Mouse (Mus musculus) liver (tissue): ENCODE data around the gene Sipa1l2.

ENCODE experiments used
- DNase-seq: peaks from one replicate; pipeline ENCODE4 v3.0.0-alpha.2; 2020; ENCODE audit warnings: mixed read lengths

The Sipa1l2 gene

DNA sequence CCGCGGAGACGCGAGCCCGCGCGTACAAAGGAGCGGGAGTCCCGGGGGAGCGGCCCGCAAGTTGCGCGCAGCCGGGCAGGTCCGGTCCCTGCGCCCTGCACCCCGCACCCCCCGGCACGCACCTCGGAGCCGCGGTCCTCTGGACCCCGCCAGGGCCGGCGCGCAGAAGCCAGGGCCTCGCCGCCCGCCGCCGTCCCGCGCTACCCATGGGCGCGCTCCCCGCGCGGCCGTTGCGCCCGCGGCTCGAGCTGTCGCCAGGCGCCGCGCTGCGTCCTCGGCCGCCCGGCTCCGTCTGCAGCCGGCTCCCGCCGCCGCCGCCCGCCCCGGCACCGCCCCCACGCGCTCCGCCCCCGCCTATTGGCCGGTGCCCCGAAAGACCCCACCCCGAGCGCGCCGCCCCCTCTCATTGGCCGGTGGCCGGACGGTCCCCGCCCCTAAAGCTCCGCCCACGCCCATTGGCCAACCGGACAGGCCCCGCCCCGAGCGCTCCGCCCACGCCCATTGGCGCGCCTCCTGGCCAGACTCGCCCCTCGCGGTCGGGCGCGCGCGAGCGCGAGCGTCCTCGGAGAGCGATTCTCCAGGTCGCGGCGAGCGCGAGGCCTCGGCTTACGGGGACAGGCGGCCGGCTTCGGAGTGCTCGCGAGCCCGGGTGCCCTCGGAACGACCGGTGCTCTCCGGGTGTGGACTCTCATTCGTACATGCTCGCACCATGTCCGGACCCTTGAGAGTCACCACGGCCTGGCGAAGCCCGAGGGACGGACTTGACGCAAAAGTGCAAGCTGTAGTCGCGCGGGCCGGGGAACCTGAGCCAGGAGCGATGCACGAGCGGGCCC, at the start of gene Sipa1l2:
TSS of gene Sipa1l2 (minus strand) at position 276 of the 833 bp plus-strand sequence.
- peak; percentile 97 for DNase-seq

DNA sequence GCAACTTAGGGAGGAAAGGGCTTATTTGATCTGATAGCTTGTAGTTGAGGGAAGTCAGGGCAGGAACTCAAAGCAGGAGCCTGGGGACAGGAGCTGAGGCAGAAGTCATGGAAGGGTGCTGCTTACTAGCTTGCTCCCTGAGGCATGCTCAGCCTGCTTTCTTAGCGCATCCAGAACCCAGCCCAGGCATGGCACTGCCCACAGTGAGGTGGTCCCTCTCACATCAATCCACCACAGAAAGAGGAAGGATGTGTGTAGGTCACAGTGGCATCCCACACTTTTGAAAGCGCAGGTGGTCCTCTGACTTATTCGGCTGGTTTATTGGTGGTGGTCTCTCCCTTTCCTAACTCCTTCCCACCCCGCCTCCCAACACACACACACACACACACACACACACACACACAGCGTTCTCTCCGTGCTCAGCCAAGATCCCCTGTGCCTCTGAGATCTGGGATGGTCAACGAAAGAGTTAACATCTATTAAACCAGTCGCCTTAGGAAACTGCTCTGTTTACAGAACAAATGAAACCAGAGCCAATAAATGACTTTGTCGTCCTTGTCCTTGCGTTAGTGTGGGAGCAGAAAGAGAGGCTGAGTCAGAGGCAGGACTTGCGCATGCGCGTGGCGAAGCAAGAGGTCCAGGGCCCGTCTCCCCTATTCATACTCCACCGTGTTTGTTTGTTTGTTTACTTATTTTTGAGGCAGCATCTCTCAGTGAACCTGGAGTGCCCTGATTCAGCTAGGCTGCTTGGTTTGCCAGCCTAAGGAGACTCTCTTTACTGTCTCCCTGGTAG, 49.1 kb upstream of the Sipa1l2 start:
- DNase-seq = no peak

DNA sequence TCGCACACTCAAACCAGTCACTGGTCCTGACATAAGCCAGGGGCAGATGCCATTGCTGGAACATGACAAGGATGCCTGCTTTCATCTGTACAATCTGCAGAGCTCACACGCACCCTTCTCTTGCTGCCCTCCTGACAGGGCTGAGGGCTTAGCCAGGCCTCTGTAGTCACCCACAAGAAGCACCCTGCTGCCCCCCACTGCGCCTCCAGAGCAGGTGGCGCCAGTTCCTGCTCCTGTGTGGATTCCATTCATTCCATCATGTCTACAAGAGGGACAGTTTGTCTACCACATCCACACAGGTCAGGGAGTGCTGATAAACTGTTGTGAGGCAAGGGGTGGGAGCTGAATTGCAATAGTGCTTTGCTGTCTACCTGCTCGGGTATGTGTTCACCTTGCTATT, 47.3 kb upstream of the Sipa1l2 start:
- DNase-seq = no peak

DNA sequence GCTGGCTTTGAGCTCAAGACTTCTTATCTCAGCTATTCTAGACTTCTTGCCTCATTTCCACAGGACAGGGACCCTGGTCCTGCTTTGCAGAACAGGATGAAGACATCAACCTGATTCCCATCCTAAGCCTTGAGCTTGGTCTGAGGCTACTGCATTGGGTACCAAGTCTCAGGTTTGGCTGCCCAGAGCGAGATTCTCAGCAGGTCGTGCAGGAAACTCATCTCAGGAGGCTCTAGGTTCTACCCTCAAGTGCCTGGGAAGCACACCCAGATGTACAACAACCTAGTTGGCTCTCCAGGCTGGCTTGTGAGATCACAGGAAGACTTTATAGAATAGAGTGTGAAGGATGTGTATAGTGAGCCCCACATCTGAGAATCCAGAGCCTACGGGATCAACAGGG, 46.4 kb upstream of the Sipa1l2 start:
- no peak for DNase-seq

DNA sequence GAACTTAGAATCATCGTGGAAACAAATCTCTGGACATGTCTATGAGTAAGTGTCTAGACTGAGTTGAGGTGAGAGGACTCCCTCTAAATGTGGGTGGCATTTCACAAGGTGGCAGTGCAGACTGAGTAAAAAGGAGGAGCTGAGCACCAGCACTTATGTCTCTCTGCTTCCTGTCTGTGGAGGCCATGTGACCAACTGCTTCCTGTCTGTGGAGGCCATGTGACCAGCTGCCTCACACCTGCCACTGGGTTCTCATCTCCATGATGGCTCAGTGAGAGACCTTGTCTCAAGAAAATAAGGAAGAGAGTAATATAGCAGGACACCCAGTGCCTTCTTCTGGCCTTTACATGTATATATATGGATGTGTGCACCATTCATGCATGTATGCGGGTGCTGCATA, 43.9 kb upstream of the Sipa1l2 start:
- DNase-seq = no peak

DNA sequence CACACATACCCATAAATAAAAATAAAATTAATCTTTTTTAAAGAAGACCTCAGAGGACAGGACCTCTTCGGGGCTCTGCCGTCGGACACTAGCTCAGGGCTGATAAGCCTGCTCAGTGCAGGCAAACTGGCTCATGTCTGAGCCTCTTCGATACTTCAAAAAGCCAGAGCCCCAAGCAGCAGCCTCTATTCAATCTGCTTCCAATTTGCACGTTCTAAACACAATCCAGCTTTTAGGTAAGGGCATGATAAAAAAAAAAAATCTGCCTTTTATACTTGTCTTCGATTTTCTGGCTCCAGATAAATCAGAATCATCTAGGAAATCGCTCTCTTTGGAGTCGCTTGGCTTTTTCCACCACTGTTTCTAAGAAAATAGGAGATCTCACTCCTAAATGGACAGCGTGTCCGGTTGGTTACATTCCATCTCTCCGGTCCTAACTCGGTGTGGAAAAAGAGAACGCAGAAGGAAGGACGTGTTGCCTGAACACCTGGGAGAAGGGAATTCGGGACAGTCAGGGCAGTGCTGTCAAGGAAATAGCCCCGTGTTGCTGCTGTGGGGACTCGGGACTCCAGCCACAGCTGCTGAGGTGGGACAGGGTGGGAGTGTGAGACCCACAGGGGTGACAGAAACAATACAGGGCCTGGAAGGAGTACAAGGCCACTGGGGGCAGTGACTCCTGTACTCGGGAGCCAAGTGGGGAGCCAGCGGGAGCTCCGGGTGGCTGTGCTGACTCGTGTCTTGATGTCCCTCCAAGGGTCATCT, 42.4 kb upstream of the Sipa1l2 start:
- no peak for DNase-seq

DNA sequence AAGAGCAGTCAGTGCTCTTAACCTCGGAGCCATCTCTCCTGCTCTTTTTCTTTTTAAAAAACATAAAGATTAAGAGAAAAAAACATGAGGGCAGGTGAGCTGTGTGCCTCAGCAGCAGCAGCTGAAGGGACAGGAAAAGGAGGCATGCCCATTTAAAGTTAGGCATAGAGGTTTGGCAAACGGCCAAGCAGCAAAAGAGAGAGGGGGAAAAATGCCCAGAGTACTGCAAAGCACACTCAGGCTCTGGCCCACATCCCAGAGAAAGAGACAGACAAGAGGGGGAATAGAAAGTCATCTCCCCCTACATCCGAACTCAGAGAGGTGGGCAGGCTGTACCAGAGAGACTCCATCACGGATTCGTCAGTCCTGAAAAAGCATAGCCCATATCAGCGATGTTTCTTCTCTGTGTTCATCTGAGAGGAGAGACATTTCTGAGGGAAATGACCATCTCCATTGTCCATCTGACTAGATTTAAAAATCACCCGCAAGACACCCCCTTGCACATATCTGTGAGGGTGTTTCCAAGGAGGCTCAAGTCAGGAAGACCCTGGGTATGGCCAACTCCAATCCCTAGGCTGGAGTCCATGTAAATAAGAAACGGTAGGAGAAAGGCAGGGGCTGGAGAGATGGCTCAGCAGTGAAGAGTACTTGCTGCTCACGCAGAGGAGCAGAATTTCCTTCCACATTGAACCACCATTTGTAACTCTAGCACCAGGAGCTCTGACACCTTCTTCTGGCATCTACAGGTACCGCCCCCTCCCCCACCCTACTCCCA, 41.6 kb upstream of the Sipa1l2 start:
- no peak for DNase-seq

DNA sequence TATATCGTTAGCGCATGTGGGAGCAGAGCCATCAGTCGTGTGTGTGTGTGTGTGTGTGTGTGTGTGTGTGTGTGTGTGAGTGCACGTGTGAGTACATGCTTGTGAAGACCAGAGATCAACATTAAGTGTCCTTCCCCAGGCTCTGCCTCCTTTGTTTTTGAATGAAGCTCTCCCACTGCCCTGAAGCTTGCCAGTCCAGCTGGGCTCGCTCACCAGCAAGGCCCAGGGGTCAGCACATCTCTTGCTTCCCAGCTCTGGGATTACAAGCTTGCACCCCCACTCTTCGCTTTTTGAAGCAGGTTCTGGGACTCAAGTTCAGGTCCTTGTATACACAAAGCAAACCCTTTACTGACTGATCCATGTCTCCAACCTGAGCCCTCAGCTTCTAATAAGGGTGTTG, 40.1 kb upstream of the Sipa1l2 start:
- DNase-seq = no peak

DNA sequence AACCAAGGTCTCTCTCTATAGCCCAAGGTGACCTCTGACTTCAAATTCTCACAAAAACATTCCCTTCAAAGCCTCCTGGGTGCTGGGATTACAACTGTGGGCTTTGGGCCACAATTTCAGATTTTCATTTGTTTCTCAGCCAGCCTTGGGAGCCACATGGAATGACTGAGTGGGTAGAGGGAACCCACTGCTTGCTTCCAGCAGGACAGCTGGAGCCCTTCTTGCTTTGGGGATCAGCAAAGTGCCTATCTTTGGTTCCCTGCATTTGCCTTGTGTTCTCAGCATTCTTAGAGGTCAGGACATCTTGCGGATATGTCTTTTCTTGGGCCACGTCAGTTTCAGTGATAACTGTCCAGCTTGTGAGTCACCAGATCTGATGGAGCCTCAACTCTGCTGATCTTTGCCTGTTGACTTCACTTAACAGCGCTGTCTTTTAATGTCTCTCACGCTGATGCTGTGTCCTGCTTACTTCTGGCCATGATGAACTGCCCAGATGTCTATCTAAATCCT, 38.2 kb upstream of the Sipa1l2 start:
- DNase-seq = no peak

DNA sequence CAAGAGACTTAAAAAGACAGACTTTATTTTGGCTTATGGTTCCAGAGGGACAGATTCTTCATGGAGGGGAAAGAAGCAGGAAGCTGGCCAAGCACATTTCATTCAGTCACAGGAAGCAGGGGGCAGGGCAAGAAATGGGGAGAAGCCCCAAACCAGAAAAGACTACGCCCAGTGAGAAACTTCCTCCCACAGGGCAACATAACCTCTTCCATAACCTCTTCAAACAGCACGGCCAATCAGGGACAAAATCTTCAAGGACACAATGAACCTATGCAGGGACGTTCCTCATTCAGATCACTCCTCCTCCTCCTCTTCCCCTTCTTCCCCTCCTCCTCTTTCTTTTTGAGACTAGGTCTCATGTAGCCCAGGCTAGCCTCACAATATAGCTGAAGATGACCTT, 37.3 kb upstream of the Sipa1l2 start:
- no peak for DNase-seq

DNA sequence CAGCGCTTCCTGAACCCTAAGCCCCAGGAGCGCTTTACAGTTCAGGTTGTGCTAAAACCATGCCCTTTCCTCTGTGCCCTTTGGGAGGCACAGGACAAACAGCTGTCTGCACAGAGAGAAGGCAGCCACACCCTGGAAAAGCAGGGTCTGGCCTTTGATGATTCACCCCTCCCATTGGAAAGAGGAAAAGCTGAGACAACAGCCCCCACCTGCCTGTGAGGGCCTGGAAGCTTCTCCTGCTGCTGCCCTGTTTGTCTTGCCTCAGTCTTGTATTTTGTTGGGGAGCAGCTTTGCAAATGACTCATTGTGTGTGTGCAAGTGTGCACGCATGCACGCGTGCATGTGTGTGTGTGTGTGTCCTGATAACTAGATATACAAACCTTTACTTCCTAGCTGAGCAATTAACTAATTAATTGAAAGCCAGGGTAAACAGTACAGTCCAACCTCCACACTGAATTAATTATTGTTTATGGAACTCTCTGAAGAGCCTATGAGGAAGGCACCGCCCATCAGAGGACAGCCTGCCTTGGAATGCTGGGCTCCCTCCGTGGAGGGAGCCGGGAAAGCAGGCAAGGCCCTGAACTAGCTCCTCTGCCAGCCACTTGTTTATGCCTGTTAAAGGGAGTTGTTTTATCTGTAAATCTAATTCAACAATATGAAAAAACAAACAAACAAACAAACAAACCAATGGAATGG, 35.4 kb upstream of the Sipa1l2 start:
- no peak for DNase-seq

DNA sequence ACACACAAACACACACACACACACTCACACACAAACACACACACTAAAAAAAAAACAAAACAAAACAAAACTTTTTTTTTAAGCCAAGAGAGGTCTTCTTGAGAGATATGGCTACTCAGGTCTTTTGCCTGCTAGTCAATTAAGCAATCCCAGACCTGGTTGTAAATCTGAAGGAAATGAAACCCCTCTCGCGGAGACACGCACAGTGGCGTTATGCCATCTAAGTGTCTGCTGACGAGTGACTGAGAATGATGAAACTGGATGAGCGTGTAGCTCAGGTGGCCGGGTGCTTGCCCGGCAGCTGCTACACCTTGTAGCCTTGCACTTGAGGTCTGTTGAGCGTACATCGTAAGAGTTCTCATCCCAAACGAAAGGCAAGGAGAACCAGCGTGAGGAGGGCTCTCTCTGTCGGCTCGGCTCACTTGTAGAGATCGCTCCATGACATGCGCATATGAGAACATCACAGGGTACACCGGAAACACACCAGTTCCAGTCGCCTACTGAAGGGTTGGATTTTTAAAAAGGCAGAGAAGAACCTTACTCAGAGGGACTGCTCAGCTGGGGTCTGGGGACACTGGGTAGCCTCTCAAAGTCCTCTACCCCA, 34.7 kb upstream of the Sipa1l2 start:
- no peak for DNase-seq

DNA sequence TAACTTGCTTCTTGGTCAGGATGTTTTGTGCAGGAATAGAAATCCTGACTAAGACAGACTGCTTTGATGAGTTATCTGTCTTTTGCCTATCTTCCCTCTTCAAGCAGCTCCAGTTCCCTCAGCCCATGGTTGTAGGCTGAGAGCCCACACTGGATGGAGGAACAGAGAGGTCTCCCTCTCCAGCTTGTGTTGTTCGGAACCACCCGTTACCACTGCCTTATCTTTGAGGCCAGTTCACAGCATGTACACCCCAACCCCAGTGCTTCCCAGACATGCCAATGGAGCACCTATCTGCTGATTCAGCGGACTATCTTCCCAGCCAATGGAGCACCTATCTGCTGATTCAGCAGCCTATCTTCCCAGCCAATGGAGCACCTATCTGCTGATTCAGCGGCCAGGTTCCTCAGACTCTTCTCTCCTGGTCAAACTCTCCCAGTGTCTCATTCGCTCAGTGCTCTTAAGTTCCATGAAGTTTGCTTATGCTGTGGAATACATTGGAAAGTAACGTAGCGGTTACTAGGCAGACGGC, 33.8 kb upstream of the Sipa1l2 start:
- DNase-seq = no peak

DNA sequence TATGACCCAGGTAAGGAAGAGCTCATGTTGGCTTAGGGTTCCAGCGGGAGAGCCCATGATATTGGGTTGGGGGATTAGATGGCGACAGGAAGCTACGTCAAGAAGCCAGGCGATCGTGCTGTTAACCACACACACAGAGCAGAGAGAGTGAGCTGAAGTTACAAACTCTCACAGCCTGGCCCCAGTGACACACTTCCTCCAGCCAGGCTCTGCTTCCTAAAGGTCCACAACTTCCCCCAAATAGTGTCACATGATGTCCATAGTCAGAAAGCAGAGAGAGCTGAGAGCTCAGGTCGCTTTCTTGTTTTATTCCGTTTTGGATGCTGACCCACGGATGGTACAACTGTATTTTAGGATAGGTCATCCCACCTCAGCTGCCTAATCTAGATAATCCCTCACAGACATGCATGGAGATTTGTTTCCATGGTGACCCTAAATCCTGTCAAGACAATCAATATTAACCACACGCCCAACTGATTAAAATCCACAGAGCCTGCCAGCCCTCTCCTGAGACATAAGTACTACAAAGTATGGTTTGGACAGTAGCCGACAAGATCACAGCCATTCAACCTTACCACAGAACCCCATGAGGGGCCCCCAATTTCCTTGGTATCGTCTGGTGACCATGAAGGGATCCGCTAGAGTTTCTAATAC, 30.6 kb upstream of the Sipa1l2 start:
- no peak for DNase-seq

DNA sequence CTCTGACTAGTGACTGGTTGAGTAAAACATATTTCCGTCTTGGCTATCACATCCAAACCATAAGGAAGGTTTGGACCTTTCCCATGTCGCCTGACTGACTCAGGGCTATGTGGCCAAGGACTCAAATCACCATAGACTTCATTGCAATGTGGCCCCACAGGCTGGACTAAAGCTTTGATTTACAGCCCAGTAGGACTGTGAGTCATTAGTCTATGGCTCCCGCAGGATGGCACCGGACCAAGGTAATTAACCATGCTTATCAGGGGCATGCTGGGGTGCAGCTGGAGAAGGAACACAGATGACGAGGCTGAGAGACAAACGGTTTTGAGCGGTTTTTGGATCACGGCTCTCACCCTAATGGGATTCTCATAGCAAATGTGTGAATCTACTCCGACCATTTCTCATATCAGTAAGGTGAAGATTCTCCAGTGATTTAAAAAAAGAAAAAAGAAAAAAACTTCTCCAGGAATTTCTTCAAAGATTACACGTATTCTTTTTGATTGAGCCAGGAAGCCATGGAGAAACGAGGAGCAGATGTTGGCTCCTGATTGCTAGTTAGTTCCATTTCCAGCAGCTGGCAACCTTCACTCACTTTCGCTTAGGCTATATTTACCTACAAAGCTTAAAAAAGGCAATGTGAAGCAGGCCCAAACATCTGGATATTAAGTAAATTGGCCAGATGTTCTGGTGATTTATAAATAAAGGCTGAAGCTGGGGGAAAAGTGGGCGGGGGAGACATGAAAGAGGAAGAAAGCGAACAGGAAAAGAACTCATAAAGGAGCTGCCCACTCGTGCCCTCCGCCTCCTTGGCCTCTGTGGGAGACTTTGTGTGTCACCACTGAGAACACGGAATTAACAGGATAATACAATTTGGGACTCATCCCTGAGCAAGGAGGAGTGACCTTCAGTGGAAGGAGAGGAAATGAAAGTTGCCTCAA, 26.2 kb upstream of the Sipa1l2 start:
- no peak for DNase-seq

DNA sequence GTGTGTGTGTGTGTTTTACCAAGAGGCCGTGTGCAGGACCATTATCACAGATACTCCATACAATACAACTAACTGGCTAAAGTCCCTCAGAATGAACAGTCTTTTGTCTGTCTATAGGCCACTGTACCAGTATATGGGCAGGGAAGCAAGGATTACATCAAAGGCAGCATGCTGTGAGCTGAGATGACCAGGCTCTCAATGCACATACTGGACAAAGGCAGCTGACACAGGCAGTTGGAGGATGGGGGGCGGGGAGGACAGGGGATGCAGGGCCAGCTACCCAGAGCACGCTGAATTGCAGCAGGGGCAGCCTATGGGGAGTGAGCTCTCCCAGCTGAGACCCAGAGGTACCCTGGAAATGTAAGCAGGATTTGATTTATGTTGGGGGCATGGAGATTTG, 20.8 kb upstream of the Sipa1l2 start:
- DNase-seq = no peak

DNA sequence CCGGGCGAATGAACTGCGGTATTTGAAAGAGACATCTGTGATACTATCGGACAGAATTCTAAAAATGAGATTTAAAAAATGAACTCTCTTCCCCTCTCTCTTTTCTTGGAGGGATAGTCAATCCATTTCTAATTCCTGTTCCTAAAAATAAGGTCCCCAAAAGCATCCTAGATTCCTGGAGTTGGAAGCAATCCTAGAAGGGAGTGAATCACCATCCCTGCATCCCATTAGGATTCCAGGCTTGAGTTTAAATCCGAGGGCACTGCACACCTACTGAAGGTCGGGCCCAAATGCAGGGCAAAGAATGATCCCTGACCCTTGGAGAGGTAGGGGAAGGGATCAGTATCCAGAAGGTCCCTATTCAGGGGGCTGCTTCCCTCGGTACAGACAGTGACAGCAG, 17.0 kb upstream of the Sipa1l2 start:
- no peak for DNase-seq

DNA sequence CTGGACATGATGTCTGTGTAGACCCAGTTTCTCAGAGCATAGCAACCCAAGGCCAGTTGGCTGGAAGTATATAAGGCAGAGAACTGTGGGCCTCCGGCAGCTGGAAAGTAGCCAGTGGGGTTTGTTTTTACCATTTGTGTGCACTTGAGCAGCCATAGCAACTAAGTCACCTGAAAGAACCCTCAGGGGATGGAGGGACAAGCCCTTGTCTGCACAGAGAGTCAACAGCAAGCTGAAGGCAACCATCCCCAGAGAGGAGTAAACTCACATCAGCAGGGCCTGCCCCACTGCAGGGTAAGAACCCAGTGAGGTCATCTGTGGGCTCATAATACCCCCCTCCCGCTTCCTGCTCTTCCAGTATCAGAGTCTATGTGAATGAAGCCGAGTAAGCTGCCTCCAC, 14.7 kb upstream of the Sipa1l2 start:
- no peak for DNase-seq

DNA sequence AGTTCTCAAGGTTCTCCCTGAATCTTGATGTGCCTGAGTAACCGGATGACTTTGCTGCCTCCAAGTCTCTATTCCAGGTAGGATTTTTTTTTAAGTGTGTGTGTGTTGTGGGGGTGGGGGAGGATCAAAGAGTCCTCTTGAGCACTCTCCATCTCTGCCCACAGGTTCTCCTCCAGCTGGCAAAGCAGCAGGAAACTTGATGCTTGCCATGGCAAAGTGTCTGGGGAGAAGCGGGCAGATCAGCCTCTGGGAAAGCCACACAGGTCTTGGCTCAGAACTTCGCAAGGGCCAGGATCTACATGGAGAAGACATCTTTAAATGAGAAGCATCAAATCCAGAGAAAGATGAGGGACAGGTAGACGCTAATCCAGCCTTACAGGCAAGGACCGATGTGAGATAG, 10.8 kb upstream of the Sipa1l2 start:
- no peak for DNase-seq
